Mouse (Mus musculus): Measurements from ENCODE around the gene Sart1. TPM values are rescaled to one million over a fixed set of nuclear protein-coding genes. Genes with fewer than 3 reads are reported as not detected.
"Not testable (repeated sequence)": the region's sequence is repeated elsewhere in the genome, so short reads cannot be mapped to it uniquely, and the experiment has no call there.

Gene Sart1
- total RNA-seq, 2 experiments from 2014 or later = 87.9 to 92.8 TPM

DNA sequence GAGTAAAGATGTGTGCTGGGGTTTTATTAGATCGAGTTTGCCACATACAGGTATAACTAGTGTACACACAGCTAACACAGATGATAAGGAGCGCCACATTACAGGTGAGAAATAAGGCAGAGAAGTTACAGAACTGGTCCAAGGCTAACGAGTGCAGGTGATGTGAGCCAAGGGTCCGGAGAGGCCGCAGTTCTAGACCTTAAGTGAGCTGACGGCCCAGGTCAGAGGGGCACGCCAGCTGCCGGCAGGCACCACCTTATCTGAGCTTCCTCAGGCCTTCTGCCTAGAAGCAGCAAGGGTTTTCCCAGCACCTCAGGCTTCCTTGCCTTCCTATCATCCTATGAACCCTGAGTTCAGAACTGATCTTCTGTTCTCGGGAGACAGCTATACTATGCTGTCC lies 31.1 kb upstream of the Sart1 start:
- intact Hi-C loops (cut with DNase I) = no loop called here
- no peak for DNase-seq (ENCODE audit: low spot score in 2 of 2)

DNA sequence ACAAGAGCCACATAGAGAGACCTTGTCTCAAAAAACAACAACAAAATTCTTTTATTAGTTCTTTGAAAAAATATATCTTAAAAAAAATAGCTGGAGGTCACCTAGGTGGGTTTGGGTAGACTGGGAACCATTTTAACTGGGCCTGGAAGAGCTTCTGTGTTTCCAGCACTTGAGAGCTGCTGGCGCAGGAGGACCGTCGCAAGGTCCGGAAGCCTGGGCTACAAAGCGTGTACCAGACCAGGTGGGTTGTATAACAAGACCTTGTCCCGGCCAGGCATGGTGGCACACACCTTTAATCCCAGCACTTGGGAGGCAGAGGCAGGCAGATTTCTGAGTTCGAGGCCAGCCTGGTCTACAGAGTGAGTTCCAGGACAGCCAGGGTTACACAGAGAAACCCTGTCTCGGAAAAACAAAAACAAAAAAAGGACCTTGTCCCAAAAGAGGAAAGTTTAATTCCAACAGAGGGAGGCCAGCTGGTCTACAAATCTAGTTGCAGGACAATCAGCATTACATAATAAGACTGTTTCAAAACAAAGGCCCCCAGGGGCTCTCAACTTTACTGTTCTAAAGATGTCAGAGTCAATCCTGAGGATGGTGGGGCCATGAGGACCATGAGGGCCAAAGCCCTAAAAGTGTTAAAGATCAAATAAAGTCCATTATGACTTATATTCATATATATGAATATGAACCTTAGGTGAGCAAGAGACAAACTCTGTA lies 30.4 kb upstream of the Sart1 start:
- intact Hi-C loops (cut with DNase I) = no loop called here
- no peak for DNase-seq (ENCODE audit: low spot score in 2 of 2)

DNA sequence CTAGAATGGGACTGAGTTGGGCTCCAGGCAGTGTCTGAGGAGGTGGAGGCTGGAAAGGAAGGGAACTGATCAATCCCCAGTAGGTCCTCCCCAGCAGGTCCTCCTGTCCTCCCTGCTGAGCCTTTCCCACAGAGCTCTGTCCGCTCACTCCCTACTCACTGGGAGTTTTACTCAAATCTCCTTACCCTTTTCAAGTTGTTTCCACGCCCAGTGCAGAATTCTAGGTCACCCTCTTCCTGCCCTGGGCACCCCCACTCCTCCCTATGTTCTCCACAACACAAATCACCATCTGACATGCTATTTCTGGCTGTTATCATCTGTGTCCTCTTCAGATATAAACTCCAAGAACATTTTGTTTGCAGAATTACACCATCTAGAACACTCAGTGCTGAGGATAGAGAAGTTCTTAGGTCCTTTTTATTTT lies 26.0 kb upstream of the Sart1 start:
- intact Hi-C loops (cut with DNase I) = no loop called here
- DNase-seq (ENCODE audit: low spot score in 2 of 2) = no peak

DNA sequence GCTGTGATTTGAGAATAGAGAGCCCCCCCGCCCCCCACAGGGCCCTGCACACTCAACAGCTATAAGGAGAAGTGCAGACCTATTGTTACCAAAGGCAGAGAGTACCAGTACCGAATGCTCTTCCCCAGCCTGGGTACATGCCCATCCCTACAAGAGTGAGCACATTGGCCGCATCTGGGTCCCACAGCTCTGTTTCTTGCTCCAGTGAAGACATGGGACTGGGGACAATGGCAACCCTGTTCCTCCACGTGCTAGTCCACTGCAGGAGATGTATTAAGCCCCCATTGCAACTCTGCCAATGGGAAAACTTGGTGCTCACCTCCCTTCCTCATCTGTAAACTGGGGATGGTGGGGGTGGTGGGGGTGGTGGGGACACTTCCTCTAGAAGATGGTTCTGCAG lies 25.3 kb upstream of the Sart1 start:
- DNase-seq (ENCODE audit: low spot score in 2 of 2) = no peak
- intact Hi-C loops (cut with DNase I) = no loop called here

DNA sequence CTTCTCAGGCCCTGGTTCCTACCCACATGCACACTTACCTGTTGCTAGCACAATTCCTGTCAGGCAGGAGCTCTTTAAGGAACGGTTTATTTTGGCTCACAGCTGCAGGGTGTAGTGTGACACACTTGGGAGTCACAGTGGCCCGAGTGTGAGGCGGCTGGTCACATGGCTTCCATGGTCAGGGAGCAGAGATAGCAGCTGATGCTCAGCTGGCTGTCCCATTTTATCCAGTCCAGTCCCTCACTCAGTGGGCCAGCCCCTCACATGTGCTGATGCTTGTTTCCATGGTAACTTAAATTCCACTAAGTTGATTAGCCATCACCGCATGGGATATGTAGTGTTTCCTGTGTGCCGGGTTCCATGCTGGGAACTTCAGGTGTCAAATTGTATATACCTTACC lies 23.5 kb upstream of the Sart1 start:
- intact Hi-C loops (cut with DNase I) = no loop called here
- DNase-seq (ENCODE audit: low spot score in 2 of 2) = no peak

DNA sequence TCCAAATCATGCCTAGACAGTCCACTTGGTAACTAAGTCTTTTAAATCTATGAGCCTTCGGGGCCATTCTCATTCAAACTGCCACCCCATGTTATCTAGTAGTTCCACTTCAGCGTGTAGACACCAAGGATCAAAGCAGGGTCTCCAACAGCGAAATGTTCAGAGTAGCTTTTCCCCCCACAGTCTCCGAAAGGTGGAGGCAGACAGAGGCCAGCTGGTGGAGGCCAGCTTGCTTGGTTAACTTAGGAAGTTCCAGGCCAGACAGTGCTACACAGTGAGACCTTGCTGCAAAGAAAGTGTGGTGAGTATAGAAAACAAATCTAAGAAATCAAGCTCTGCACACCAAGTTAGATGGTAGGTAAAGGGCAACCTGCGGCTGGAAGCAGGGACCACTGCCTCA lies 22.1 kb upstream of the Sart1 start:
- intact Hi-C loops (cut with DNase I) = no loop called here
- DNase-seq (ENCODE audit: low spot score in 2 of 2) = no peak

DNA sequence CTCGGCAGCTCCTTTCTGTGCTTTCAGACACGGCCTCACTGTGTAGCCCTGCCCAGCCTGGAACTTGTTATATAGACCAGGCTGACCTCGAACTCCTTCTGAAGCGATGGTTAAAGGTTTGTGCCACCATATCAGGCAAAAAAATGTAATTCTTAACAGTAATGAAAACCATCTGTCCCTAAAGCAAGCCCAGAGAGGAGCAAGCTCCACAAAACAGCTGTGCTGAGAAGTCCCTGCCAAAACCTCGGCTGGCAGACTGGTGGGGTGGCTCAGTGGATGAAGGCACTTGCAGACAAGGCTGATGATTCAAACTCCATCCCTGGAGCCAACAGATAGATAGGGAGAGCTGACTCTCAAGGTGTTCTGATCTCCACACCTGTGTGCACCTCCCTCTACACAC lies 20.6 kb upstream of the Sart1 start:
- intact Hi-C loops (cut with DNase I) = no loop called here
- no peak for DNase-seq (ENCODE audit: low spot score in 2 of 2)

DNA sequence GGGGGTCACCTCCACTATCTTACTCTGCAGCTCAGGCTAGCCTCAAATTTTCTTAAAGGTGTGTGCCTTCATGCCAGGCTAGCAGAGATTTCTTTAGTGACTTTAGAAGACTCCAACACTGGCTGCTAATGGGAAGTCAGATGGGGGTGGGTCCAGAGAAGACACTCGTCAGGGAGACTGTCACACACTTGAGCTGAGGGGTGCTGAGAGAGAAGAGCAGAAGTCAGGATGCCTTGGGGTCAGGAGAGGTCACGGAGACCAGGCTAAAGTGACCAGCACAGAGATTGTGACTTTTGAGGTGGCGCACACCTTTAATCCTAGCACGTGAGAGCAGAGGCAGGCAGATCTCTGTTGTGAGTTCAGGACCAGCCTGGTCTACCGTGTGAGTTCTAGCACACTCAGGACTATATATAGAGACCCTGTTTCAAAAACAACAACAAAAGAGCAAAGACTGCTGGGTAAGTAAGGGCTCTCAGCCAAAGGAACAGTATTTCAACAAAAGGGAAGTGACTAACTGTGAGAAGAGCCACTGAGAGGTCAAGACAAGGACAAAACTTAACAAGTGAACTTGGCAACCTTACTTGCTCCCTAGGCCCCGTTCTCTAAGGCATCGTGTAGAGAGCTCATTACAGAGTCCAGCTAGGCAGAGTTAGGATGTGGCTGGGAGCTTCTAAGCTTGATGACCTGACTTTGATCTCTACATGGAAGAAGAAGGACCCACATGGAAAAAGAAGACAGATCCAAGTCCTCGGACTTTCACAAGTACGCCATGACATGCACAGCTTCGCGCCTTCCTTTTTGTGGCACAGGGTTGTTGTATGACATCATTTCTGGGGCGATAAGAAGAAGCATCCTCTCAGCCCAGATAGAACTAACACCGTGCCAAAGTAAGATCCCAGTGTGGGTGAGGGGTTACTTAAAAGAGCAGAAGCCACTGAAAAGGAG lies 19.8 kb upstream of the Sart1 start:
- intact Hi-C loops (cut with DNase I) = no loop called here
- DNase-seq (ENCODE audit: low spot score in 2 of 2) = no peak

DNA sequence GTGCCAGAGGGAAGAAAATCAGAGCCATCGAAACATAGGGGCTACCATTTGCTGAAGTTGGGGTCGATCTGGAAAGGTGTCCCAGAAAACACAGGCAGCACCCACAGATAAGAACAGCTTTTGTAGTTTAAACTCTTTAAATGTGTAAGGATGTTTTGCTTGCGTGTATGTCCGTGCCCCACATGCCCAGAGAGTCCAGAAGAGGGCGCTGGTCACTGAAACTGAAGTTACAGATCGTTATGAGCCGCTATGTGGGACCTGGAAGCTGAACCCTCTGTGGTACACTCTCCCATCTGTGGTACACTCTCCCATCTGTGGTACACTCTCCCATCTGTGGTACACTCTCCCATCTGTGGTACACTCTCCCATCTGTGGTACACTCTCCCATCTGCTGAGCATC lies 18.6 kb upstream of the Sart1 start:
- peak in 1 of 2 experiments; percentile 69 for DNase-seq (ENCODE audit: low spot score in 2 of 2)
- intact Hi-C loops (cut with DNase I) = no loop called here

DNA sequence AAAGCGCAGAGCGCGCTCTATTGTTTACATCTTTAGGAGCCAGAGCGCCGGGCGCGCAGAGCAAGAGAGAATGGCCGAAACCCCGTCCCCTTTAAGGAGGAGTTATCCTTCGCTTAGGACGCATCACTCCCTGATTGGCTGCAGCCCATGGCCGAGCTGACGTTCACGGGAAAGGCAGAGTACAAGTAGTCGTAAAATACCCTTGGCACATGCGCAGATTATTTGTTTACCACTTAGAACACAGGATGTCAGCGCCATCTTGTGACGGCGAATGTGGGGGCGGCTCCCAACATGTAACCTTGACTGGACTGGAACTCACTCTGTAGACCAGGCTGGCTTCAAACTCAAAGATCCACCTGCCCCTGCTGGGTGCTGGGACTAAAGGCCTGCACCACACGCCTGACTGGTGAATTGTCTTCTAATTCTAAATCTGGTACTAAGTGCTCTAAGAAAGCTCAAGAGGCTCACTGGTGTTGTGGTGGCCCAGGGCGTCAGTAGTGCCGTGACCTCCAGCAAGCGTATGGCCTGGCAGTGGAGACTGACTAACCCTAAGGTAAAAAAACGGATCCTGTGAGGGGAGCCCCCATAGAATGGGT lies 18.1 kb upstream of the Sart1 start:
- DNase-seq (ENCODE audit: low spot score in 2 of 2) = peak in 1 of 2 experiments; percentile 63

DNA sequence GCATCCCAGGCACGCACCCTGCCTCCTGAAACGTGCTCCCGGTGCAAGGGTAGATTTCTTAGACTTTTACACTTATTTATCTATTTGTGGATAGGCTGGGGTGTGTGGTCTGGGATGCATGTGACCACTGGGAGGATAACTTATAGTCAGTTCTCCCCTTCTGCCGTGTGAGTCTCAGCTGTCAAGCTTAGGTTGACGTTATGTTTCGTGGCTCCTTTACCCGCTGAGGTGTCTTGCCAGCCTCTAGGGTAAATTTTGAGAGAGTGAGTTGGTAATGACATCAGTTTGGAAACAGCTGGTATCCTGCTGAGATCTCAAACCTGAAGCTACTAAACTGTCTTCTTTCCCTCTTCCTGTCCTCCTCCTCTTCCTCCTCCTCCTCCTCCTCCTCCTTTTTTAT lies 17.4 kb upstream of the Sart1 start:
- no peak for DNase-seq (ENCODE audit: low spot score in 2 of 2)
- intact Hi-C loops (cut with DNase I) = no loop called here

More for the DNA sequence above, 18.1 kb upstream of the Sart1 start:
- intact Hi-C loops (cut with DNase I) = not testable (repeated sequence)

DNA sequence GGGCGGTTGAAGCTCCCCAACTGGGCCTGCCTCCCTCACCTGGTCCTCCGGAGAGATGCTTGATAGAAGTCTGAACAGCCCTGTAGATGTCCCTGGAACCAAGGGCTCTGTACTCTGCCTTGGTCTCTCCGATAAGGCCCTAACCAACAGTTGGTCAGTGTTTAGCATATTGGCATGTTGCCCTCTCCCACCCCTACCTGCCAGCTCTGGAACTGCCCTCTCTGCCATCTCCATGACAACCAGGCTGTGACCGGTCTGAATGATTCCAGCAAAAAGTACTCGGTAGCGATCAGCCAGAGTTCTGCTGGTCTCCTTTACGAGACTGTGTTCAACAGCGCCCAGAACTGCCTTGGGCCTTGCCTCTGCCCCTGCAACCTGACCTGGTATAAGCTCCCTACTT lies 13.8 kb upstream of the Sart1 start, which contains the start of gene Tsga10ip:
Tsga10ip (minus strand) TSS at position 234 of the 400 bp plus-strand sequence.
- intact Hi-C loops (cut with DNase I) = no loop called here
- no peak for DNase-seq (ENCODE audit: low spot score in 2 of 2)

DNA sequence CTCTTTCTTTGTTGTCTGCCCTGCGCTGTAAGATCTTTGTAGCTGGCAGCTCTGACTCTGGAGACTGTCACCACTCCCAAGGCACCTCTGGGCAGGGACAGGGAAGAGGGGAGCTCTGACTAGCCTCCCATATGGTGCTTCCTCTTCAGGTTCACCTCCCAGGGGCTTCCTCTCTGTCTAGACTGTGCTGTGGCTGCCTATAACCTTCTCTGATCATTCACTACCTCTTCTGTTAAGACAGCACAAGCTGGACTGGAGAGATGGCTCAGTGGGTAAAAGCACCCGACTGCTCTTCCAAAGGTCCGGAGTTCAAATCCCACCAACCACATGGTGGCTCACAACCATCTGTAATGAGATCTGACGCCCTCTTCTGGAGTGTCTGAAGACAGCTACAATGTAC lies 12.6 kb upstream of the Sart1 start:
- intact Hi-C loops (cut with DNase I) = not testable (repeated sequence)

DNA sequence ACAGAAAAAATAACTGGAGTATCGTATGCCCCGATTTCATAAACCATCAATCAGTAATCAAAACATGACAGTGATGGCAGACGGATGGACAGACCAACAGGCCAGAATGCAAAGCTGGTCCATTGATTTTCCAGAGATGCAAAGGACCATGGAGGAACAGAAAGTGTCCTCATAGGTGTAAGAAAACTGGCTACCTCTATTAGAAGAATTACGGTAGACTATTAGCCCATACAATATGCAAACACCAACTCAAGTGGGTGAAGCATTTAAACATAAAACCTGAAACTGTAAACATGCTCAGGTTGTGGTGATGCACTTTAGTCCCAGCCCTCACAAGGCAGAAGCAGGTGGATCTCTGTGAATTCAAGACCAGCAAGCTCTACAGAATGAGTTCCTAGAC lies 6.9 kb upstream of the Sart1 start:
- no peak for DNase-seq (ENCODE audit: low spot score in 2 of 2)
- intact Hi-C loops (cut with DNase I) = no loop called here

More for the DNA sequence above, 12.6 kb upstream of the Sart1 start:
- not testable (repeated sequence) for DNase-seq (ENCODE audit: low spot score in 2 of 2)

DNA sequence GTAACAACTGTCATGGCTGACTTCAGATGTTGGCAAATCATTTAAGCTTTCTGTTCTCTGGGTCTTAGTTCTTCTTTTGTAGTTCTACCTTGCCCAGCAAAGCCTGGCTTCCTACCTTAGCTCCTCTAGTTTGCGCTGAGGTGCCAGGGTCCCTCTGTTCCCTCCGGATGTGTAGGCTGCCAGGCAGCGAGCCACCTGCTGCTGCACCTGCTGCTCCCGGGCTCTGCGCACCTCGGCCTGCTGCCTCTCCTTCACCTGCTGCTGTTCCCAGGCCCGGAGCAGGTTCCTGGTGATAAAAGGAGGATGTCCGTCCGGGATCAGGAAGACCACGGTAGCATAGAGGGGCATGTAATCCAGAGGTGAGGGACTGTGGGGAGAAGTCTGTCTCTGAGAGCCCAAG lies 5.7 kb upstream of the Sart1 start:
- no peak for DNase-seq (ENCODE audit: low spot score in 2 of 2)
- intact Hi-C loops (cut with DNase I) = no loop called here

DNA sequence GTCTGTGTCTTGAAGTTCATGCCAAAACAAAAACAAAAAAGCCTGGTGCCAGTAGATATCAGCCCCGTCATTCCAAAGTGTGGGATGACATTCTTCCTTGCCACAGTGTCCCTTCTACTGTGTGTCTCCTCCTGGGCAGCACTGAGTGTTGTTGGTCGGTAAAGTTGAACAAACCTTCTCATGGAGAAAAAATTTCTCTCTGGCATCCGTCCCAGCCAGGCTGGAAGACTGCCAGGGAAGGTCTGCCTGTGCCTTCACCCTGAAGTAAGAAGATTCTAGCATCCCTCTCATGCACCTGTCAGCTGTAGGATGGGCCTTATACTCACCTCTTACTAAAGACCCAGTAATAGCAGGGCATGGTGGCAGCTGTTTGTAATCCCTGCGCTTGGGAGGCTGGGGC lies 4.4 kb upstream of the Sart1 start:
- intact Hi-C loops (cut with DNase I) = no loop called here
- no peak for DNase-seq (ENCODE audit: low spot score in 2 of 2)

DNA sequence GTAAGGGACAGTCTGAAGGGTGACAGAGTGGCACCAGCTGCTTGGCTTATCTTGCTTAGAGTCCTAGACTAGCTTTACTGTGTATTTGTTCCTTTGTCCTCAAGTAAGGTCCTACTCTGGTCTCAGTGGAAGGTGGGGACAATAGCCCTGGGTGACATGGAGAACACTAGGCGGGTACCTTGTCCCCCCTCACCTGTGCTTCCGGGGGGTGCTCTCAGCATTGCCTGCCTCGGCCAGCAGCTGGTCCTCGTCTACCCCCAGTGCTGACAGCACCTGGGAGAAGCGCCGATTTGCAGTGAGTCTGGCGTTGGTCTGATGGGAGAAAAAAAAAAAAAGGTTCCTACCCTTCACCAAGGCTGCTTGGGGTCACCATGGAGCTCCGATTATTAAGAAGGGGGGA lies 1.9 kb upstream of the Sart1 start:
- intact Hi-C loops (cut with DNase I) = no loop called here
- DNase-seq (ENCODE audit: low spot score in 2 of 2) = no peak

DNA sequence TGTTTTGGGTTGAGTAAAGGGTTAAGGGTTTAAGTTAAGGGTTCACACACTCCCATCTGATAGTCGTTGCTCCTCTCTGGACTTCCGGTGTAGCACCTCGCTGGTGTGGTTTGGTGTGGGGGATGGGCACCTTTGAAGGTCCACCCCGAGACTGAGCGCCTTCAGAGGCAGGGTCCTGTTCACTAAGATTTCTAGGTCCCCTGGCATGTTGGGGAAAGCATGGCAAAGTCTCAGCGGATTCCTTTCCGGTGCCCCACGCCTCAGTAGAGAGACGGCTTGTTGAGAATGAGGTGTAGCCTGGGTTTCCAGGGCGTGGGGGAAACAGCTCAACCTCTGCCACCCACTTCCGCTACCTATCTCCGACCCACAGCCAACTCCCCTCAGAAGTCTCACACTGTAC lies 1.1 kb upstream of the Sart1 start:
- intact Hi-C loops (cut with DNase I) = loop anchor here (2.0 kb wide), 1 partner anchor 101 kb away; the partner anchor contains the start of gene Cfl1
- no peak for DNase-seq (ENCODE audit: low spot score in 2 of 2)

DNA sequence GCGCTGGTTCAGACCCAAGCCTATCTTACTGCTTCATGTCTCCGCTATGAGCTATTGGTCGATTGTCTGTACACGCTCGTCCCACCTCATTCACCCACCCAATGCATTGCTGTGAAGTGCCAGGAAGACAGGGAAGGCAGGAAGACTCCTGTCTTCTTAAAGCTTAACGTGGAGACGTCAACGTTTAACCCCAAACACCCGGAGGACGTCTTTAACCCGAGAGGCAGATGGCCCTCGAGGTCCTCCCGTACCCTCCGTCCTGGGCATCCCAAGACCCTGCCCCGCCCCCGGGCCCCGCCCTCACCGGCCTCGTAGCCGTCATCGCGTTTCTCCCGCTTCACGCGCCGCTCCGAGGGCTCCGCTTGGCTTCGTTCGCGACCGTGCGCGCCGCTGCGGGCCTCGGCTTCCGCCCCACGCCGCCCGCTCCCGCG lies 477 bp downstream of the Sart1 start:
- peak in 1 of 2 experiments; percentile 17 for DNase-seq (ENCODE audit: low spot score in 2 of 2)
- intact Hi-C loops (cut with DNase I) = loop anchor here (1.0 to 2.0 kb wide), 3 partner anchors 22 to 103 kb away; partner anchors contain the start of genes Cfl1, Drap1 and Eif1ad

DNA sequence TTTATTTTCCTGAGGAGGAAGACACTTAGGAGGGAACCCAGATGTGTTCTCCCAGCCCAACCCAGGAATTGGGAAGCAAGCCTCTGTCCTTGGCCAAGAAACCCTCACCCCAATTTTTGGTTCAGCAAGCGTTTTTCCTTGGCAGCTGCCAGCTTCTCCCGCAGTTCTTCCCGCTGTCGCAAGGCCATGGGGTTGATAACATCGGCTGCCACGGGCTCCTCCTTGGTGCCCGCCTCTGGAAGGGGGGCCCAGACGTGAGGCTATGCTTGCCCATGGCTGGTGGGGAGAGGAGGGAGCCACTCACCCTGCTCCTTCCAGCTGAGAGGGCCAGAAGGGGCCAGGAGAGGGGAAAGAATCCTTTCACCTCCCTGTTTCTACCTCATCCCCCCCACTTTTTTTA lies 3.8 kb downstream of the Sart1 start:
- intact Hi-C loops (cut with DNase I) = no loop called here
- no peak for DNase-seq (ENCODE audit: low spot score in 2 of 2)
